Mouse (Mus musculus) liver, embryonic 15.5 days (tissue): ENCODE measurements at regions not wholly inside any gene's neighbourhood (a gene's known extent, or its start where the extent isn't known, plus 50 kb on each side); places are given as distances from the start of the nearest gene placed in this dataset.

ENCODE experiments used
- ATAC-seq: fragments of 200-750 bp; cut with Nextera tagmentation; 2 replicates; pipeline ENCODE4 v1.8.0; 2017; ENCODE audit warnings: moderate number of reproducible peaks, mild to moderate bottlenecking, moderate library complexity; ENCODE audit not compliant: insufficient read depth
- H3K27ac ChIP-seq: fragments of 300-500 bp; sonication (generic); replicated peaks from 2 replicates; pipeline ENCODE4 v1.5.1; 2015; ENCODE audit warnings: mild to moderate bottlenecking, inconsistent platforms
- H3K27me3 ChIP-seq: fragments of 300-500 bp; sonication (generic); 2 replicates; pipeline ENCODE4 v1.6.1; 2015; ENCODE audit warnings: mild to moderate bottlenecking, inconsistent platforms
- H3K36me3 ChIP-seq: fragments of 300-500 bp; sonication (generic); replicated peaks from 2 replicates; pipeline ENCODE4 v1.6.1; 2015; ENCODE audit warnings: moderate library complexity, mild to moderate bottlenecking, inconsistent platforms
- H3K4me1 ChIP-seq: fragments of 300-500 bp; sonication (generic); replicated peaks from 2 replicates; pipeline ENCODE4 v1.6.1; 2015; ENCODE audit warnings: inconsistent platforms
- H3K4me2 ChIP-seq: fragments of 300-500 bp; sonication (generic); 2 replicates; pipeline ENCODE4 v1.6.1; 2015; ENCODE audit warnings: moderate library complexity, mild to moderate bottlenecking, inconsistent platforms
- H3K4me3 ChIP-seq: fragments of 300-500 bp; sonication (generic); replicated peaks from 2 replicates; pipeline ENCODE4 v1.5.1; 2015; ENCODE audit warnings: mild to moderate bottlenecking, inconsistent platforms
- H3K9ac ChIP-seq: fragments of 300-500 bp; sonication (generic); 2 replicates; pipeline ENCODE4 v1.6.1; 2015; ENCODE audit warnings: moderate library complexity, mild to moderate bottlenecking, inconsistent platforms
- H3K9me3 ChIP-seq: fragments of 300-500 bp; sonication (generic); replicated peaks from 2 replicates; pipeline ENCODE4 v1.6.1; 2016; ENCODE audit warnings: inconsistent platforms
- WGBS: fragments of 180-500 bp; shearing (Covaris S2); methylation state at CpG from one replicate; pipeline ENCODE4 v1.1.7; 2015; ENCODE audit warnings: mixed read lengths; ENCODE audit not compliant: insufficient replicate concordance; 5-methylcytosine and 5-hydroxymethylcytosine counted together

DNA sequence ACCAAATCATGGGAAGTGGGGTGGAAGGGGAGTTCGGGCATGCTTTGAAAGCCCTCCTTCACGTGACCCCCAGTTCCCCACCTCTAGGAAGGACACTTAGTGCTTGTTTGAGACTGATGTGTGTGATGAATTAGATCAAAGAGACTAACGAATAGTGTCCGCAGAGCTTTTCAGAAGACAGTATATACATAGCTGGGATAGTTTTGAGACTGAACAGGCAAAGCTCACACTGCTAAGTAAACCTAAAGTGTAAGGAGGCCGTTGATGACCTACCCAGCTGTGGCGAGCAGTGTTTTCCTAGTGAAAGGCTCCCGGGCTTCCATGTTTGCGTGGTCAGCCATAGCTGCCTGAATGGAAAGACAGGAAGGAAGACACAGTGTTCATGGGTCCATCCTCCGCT, 288.3 kb upstream of the Zfp507 start:
- Histone ChIP-seq H3K9me3 (no peaks in the 10 kb centered on the region), H3K4me2 (no peak overlapping the region), H3K9ac (no peak overlapping the region), H3K27ac (no peak overlapping the region), H3K36me3 (no peaks in the 10 kb centered on the region), H3K4me3 (no peak overlapping the region), H3K27me3 (no peaks in the 10 kb centered on the region), H3K4me1 (no peaks in the 10 kb centered on the region)
- 69% methylated on average over 9 of the region's 9 CpGs for WGBS
- ATAC-seq = no peak

DNA sequence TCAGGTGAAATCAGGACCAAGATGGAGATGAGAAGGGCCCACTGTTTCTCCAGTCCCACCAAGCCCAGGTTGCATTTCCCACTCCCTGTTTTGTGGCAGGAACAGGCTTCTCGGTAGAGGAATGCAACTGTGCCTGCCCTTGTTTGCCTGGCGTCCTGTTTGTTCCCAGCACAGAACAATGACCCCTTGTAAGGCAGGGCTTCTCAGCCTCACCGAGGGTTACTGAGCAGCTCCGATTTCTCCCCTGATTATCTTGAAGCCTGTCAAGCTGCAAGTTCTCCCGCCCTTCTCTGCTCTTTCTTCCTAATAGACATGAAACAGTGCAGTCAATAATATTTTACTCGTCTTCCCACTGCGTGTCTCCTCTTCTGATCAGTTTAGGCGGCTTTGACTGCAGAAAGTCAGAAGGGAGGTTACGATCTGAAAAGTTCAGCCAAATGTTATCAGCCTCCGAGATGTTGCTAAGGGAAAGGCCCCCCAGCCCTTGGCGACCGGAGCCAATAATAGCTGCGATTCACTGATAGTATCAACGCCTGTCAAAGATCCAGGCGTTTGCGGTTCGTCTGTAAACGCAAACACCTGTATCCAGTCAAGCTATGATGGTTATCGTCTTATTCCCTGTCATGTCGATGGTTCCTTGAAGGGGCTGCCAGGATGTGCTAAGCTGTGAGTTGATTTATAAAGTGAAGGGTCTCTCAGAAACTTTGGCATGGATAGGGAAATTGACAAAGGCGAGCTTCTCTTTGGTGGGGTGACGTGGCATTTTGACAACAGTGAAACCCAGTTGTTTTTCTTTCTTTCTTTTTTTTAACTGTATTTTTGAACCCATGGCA, 287.7 kb upstream of the Zfp507 start:
- Histone ChIP-seq H3K9me3 (no peaks in the 10 kb centered on the region), H3K4me2 (no peak overlapping the region), H3K4me3 (no peak overlapping the region), H3K9ac (no peak overlapping the region), H3K36me3 (no peaks in the 10 kb centered on the region), H3K27ac (no peak overlapping the region), H3K27me3 (no peaks in the 10 kb centered on the region), H3K4me1 (no peaks in the 10 kb centered on the region)
- no peak for ATAC-seq
- 46% methylated on average over 22 of the region's 22 CpGs for WGBS

DNA sequence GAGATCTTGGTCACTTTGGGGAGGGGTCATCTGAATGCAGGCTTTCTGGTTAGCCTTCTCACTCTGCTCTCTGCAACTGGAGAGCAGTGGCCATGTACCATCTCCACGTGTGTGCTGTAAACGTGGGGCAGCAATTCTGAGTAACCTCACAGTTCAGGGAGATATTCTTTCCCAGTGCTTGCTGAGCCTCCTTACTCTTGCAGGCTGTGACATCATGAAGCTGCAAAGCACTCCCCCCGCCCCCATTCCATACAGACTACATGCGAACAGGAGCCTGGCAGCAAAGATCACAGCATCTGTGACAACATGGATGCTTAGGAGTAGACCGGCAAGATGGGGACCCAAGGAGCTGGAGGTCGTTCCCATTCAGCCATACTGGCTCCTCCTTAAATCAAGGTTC, 284.8 kb upstream of the Zfp507 start:
- H3K27ac ChIP-seq = no peak overlapping the region
- H3K4me2 ChIP-seq = no peak overlapping the region
- no peaks in the 10 kb centered on the region for H3K4me1 ChIP-seq
- H3K9me3 ChIP-seq = no peaks in the 10 kb centered on the region
- no peak for ATAC-seq
- no peaks in the 10 kb centered on the region for H3K27me3 ChIP-seq
- no peak overlapping the region for H3K9ac ChIP-seq
- H3K4me3 ChIP-seq = no peak overlapping the region
- 65% methylated on average over 6 of the region's 6 CpGs for whole genome bisulfite sequencing
- H3K36me3 ChIP-seq = no peaks in the 10 kb centered on the region

DNA sequence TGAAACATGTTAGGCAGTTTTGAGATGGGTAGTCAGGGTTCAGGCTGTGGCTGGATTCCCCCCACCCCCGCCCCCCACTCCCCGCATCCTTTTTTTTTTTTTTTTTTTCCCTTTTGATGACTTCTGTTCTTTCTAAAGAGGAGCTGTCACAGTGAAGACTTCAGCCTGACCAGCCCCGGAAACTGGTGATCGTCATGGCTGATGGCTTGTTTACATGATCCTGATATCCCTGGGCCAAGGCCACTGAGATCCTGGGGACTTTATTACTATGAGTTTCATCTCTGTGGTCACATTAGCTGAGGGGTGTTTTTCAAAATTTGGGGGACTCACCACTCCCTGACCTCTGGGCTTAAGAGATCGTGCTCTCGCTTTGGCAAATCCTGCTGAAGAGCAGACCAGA, 275.9 kb upstream of the Zfp507 start:
- Histone ChIP-seq H3K9me3 (no peaks in the 10 kb centered on the region), H3K27me3 (no peaks in the 10 kb centered on the region), H3K36me3 (no peaks in the 10 kb centered on the region), H3K4me1 (no peaks in the 10 kb centered on the region), H3K9ac (no peak overlapping the region), H3K4me2 (no peak overlapping the region), H3K4me3 (no peak overlapping the region), H3K27ac (no peak overlapping the region)
- ATAC-seq = no peak
- WGBS = 40% methylated on average over 6 of the region's 6 CpGs

DNA sequence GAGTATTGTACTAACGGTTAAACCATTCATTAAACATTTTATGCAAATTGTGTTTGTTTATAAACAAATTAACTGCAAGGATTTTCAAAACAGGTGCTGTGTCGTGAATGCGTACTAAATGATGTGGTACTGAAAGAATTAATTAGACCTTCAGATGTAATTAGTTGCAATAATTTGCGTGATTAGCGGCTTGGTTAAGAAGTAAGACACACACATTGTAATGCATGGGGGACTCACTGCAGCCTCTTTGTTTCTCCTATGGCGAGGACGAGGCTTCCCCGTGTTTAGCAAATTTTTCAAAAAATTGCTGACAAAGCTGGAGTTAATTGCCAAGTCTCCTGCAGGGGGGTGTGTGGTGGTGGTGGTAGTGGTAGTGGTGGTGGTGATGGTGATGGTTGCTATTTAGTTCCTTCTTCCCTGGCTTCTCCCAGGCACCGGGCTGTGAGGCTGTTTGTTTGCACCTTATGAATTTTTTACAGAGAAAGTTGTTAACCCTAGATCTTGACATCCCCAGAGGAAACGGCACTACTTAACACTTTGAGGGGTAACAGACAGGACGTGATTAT, 275.4 kb upstream of the Zfp507 start:
- no peaks in the 10 kb centered on the region for H3K9me3 ChIP-seq
- no peak overlapping the region for H3K9ac ChIP-seq
- H3K27ac ChIP-seq = no peak overlapping the region
- no peak overlapping the region for H3K4me3 ChIP-seq
- H3K36me3 ChIP-seq = no peaks in the 10 kb centered on the region
- WGBS = 53% methylated on average over 11 of the region's 11 CpGs
- no peak for ATAC-seq
- H3K4me2 ChIP-seq = no peak overlapping the region
- no peaks in the 10 kb centered on the region for H3K27me3 ChIP-seq
- no peaks in the 10 kb centered on the region for H3K4me1 ChIP-seq

DNA sequence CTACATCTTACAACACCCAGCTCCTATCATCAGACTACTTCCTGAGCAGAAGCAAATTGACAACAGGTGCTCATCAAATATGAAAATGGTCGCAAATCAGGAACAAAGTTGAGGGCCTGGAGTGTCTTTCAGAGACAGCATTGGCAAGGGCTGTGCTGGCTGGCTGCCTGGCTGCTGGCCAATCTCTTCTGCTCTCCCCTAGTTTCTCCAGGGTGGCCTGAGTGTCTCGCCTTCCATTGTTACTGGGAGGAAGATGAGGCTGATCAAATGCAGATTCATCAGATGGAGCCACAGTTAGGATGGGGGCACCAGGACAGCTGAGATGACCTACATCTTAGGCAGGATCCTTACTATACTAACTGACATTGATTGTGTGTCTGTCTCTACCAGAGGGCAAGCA, 274.5 kb upstream of the Zfp507 start:
- Histone ChIP-seq H3K4me2 (no peak overlapping the region), H3K27me3 (no peaks in the 10 kb centered on the region), H3K4me3 (no peak overlapping the region), H3K9me3 (no peaks in the 10 kb centered on the region), H3K36me3 (no peaks in the 10 kb centered on the region), H3K4me1 (no peaks in the 10 kb centered on the region), H3K27ac (no peak overlapping the region), H3K9ac (no peak overlapping the region)
- 37% methylated on average over 2 of the region's 2 CpGs for WGBS
- ATAC-seq = no peak

DNA sequence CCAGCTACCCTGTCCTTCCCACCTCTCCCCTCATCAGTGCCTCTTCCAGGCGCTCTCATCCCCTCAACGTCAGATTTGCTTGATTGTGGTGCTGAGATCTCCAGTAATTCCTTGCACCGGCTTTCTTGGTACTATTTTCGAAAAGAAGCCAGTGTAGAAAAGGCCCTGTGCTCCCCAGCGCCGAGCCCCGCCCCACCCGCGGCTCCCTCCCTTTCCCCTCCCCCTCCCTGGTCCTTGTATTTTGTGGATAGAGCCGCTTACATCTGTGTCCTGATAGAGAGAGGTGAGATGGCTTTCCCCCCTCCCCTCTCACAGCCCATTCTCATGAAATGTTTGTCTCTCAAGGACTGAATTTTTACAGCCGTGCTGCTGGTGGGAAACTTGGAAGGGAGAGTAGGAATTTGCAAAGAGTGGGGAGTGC, 273.2 kb upstream of the Zfp507 start:
- H3K9me3 ChIP-seq = no peaks in the 10 kb centered on the region
- WGBS = 17% methylated on average over 11 of the region's 11 CpGs
- no peaks in the 10 kb centered on the region for H3K36me3 ChIP-seq
- no peak overlapping the region for H3K4me3 ChIP-seq
- ATAC-seq = no peak
- no peak overlapping the region for H3K9ac ChIP-seq
- no peaks in the 10 kb centered on the region for H3K4me1 ChIP-seq
- H3K27me3 ChIP-seq = no peaks in the 10 kb centered on the region
- no peak overlapping the region for H3K4me2 ChIP-seq
- no peak overlapping the region for H3K27ac ChIP-seq

DNA sequence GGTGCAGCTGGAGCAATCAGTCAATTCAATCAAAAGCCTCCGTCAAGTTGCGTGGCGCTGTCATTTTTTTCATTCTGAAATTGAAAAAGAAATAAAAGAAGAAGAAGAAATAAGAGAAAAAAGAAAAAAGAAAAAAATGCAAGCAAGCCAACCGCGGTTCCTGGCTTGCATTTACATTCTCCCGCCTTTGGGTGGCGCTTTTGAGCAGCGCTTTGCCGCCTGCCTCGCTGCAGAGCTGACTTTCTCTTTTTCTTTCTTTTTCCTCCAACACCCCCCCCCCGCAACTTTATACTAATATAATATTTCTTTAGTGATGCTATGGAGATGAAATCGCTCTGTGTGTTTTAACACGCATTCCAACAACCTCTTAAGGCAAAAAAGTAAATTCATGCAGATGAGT, 269.0 kb upstream of the Zfp507 start:
- Histone ChIP-seq H3K4me3 (0 out of 2 replicates have a peak overlapping the region, but pooled peaks have one; percentile 8), H3K27me3 (no peaks in the 10 kb centered on the region), H3K9me3 (no peaks in the 10 kb centered on the region), H3K9ac (no peak overlapping the region), H3K36me3 (no peaks in the 10 kb centered on the region), H3K4me2 (peak overlapping the region; percentile 38), H3K27ac (no peak overlapping the region), H3K4me1 (no peaks in the 10 kb centered on the region)
- 8% methylated on average over 13 of the region's 13 CpGs for WGBS
- ATAC-seq = no peak

DNA sequence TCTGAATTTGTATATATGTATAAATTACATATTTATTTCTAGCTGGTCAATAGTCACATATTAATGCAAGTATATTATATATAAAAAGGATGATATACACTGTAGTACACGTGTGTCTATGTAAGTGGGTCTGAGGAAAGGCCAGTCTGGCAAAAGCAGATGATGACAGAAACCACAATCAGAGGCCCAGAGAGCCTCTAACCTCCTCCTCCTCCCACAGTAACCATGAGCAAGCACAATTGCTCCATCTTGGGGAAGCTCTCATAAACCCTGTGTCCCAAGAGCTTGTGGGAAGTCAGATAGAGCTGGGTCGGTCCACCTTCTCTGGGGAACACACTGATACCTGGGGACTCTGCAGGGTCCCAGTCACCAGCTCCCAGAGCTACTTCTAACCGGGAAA, 263.9 kb upstream of the Zfp507 start:
- no peak overlapping the region for H3K4me3 ChIP-seq
- no peak overlapping the region for H3K27ac ChIP-seq
- WGBS = 28% methylated on average over 3 of the region's 3 CpGs
- no peaks in the 10 kb centered on the region for H3K4me1 ChIP-seq
- no peaks in the 10 kb centered on the region for H3K27me3 ChIP-seq
- ATAC-seq = no peak
- H3K9me3 ChIP-seq = no peaks in the 10 kb centered on the region
- H3K9ac ChIP-seq = no peak overlapping the region
- no peak overlapping the region for H3K4me2 ChIP-seq
- no peaks in the 10 kb centered on the region for H3K36me3 ChIP-seq

DNA sequence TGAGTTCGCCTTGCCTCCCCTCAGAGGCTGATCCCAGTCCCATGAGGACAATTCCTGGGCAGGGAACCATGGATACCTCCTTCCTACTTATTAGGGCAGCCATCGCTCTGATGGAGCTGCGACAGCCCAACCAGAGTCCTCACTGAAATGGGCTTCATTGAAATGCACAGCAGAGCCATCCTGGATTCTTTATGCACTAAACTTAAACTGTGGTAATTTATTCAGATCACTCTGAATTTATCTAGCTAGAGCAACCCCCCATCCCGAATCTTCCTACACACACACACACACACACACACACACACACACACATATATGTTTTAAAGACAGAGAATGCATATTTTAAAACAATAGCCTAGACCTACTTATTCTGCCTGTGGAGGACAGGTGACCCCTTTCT, 258.9 kb upstream of the Zfp507 start:
- no peaks in the 10 kb centered on the region for H3K9me3 ChIP-seq
- H3K9ac ChIP-seq = no peak overlapping the region
- no peaks in the 10 kb centered on the region for H3K27me3 ChIP-seq
- no peaks in the 10 kb centered on the region for H3K36me3 ChIP-seq
- WGBS = 58% methylated on average over 4 of the region's 4 CpGs
- H3K4me3 ChIP-seq = no peak overlapping the region
- ATAC-seq = no peak
- no peak overlapping the region for H3K27ac ChIP-seq
- H3K4me1 ChIP-seq = no peaks in the 10 kb centered on the region
- H3K4me2 ChIP-seq = no peak overlapping the region

DNA sequence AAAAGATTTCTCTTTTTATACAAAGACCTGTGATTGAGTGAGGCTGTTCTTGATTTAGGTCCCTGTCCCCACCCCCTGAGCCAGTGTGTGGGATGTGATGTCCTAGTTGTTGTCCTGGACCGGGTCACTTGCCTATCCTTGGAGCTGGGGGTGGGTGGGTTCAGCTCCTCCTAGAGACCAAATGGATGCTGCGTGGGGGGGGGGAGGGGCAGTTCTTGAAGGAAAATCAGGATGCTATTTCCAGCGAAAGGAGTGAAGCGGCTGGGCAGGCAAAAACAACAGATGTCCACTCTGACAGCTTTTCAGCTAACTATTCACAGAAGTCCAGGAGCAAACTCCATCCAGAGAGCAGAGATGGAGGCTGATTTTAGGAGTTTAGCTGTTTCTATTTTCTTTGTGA, 257.6 kb upstream of the Zfp507 start:
- H3K36me3 ChIP-seq = no peaks in the 10 kb centered on the region
- WGBS = 56% methylated on average over 4 of the region's 4 CpGs
- H3K9ac ChIP-seq = no peak overlapping the region
- no peak overlapping the region for H3K4me3 ChIP-seq
- ATAC-seq = no peak
- H3K9me3 ChIP-seq = no peaks in the 10 kb centered on the region
- H3K4me2 ChIP-seq = no peak overlapping the region
- no peak overlapping the region for H3K27ac ChIP-seq
- no peaks in the 10 kb centered on the region for H3K4me1 ChIP-seq
- H3K27me3 ChIP-seq = no peaks in the 10 kb centered on the region

DNA sequence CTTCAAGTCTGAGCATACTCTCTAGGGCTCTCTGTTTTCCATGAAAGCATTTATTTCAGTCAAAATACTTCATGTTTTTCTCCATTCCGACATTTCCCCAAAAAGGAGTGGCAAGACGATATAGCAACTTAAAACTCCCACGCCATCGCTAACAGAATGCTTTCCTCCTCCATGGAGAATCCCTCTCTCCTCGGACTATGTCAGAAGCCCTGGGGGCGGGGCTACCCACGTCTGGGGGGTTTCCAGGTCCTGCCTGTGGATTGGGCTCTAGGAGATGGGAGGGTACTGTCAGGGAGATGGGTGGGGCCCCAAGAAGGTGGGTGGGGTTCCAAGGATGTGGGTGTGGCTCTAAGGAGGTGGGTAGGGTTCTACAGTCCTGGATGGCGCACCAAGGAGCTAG, 243.2 kb upstream of the Zfp507 start:
- H3K9me3 ChIP-seq = no peaks in the 10 kb centered on the region
- H3K9ac ChIP-seq = no peak overlapping the region
- no peaks in the 10 kb centered on the region for H3K4me1 ChIP-seq
- no peaks in the 10 kb centered on the region for H3K27me3 ChIP-seq
- no peaks in the 10 kb centered on the region for H3K36me3 ChIP-seq
- H3K4me3 ChIP-seq = no peak overlapping the region
- 66% methylated on average over 8 of the region's 8 CpGs for WGBS
- H3K27ac ChIP-seq = no peak overlapping the region
- H3K4me2 ChIP-seq = no peak overlapping the region
- no peak for ATAC-seq
